ENCODE assay signal across 23 mouse cellular contexts in the genomic region with DNA sequence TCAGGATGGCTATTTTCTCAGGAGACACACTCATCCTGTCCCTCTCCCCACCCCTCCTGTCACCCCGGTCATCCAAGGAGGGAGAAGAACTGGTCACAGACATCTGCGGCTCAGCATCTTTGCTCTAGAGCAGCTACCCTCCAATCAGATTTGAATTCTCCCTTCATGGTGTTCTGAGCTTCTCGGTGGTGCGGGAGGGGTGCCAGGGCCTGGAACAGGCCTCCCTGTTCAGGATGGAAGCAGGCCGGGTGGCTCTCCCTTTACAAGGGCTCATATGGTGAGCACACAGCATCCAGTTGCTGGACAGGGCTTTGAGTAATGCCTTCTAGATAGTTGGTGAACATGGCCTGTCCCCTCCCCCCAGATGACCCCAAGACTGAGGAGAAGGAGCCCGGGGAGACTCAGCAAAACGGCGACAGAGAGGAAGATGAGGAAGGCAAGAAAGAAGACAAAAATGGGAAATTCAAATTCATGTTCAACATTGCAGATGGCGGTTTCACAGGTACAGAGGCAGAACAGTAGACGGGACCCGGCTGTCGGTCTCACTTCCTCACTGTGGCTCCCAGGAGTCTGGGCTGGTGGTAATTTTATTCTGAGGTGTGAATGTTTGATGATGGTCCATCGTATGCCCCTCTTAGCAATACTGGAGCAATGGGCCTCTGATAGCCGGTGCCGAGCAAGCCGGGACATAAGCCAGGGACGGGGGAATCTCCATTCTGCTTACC. TPM values are rescaled to one million over a fixed set of nuclear protein-coding genes. Genes with fewer than 3 reads are reported as not detected.
A peak's percentile ranks its signal among the peaks of the same experiment; 100 is the strongest.
DNase-seq lines count a peak whose midpoint lies in the region; ATAC-seq and TF ChIP-seq lines count a peak whose summit lies in the region.
"Had no signal": no experiment of that assay in that cellular context is flagged by ENCODE, and none has a peak within 500 bp of the region (broad histone marks: within the 10 kb centered on the region; RNA-seq: fewer than 3 reads in every experiment).

No protein-coding gene starts in this region.

- H3K36me3 ChIP-seq in midbrain, postnatal 0 days (ENCODE audit: insufficient read depth, low read length): peaks cover 77% of the 10 kb centered on the region
- H3K36me3 ChIP-seq in midbrain, embryonic 14.5 days (ENCODE audit: control insufficient read depth, insufficient read depth, low read length): peaks cover 58% of the 10 kb centered on the region
- H3K36me3 ChIP-seq: embryonic facial prominence, embryonic 15.5 days; forebrain, embryonic 12.5 days; hindbrain, embryonic 12.5 days had no signal

- no peaks in the 10 kb centered on the region for H3K9me3 ChIP-seq in midbrain, postnatal 0 days (ENCODE audit: low read length)
- H3K9me3 ChIP-seq in midbrain, embryonic 14.5 days (ENCODE audit: control insufficient read depth, low read length): no peaks in the 10 kb centered on the region
- H3K9me3 ChIP-seq: embryonic facial prominence, embryonic 15.5 days; forebrain, embryonic 12.5 days; forebrain, embryonic 15.5 days; hindbrain, embryonic 15.5 days had no signal

- 0 out of 2 replicates have a peak overlapping the region, but pooled peaks have one; percentile 33 for H3K9ac ChIP-seq in midbrain, postnatal 0 days (replicated peaks; ENCODE audit: low read length, poor library complexity, severe bottlenecking)
- H3K9ac ChIP-seq in midbrain, embryonic 14.5 days (replicated peaks; ENCODE audit: low read length): no peak overlapping the region
- H3K9ac ChIP-seq: embryonic facial prominence, embryonic 15.5 days; forebrain, embryonic 12.5 days; forebrain, embryonic 15.5 days; hindbrain, embryonic 12.5 days; hindbrain, embryonic 15.5 days had no signal

- H3K4me3 ChIP-seq in layer of hippocampus, adult 2 months: no peak overlapping the region
- no peak overlapping the region for H3K4me3 ChIP-seq in midbrain, postnatal 0 days (ENCODE audit: low read depth, low read length)
- no peak overlapping the region for H3K4me3 ChIP-seq in midbrain, embryonic 14.5 days (replicated peaks; ENCODE audit: low read depth, low read length)
- H3K4me3 ChIP-seq: embryonic facial prominence, embryonic 15.5 days; forebrain, embryonic 12.5 days; forebrain, embryonic 15.5 days; gastrocnemius, adult 2 months; hindbrain, embryonic 12.5 days; hindbrain, embryonic 15.5 days had no signal

- DNase-seq in cerebellum, postnatal 10 days: peak; percentile 59 to 71
- DNase-seq in cerebellum, adult 8-10 months: no peak
- DNase-seq in layer of hippocampus, adult 2 months (ENCODE audit: low spot score in 2 of 2): no peak
- no peak for DNase-seq in layer of hippocampus, postnatal 25 days (ENCODE audit: extremely low spot score in 1 of 2, low spot score in 1 of 2)
- DNase-seq in midbrain, postnatal 0 days (ENCODE audit: low spot score): no peak
- DNase-seq in midbrain, embryonic 14.5 days: no peak
- no peak for DNase-seq in testis, postnatal 14 days (ENCODE audit: low spot score)
- DNase-seq in lung, postnatal 4 days: no peak
- DNase-seq: adrenal gland, adult 2 months; adrenal gland, postnatal 14 days; cerebellum, adult 11-12 months; cerebellum, adult 9-10 months; embryo, embryonic 11 days; gastrocnemius, adult 2 months; gastrocnemius, postnatal 14 days; heart, adult 11 months had no signal

- H3K27ac ChIP-seq in layer of hippocampus, adult 2 months: peak overlapping the region; percentile 32; the same call in 1 of the 2 replicates
- no peak overlapping the region for H3K27ac ChIP-seq in midbrain, postnatal 0 days (ENCODE audit: low read depth, low read length)
- H3K27ac ChIP-seq in midbrain, embryonic 14.5 days (replicated peaks; ENCODE audit: low read depth, low read length): no peak overlapping the region
- H3K27ac ChIP-seq: embryonic facial prominence, embryonic 15.5 days; forebrain, embryonic 12.5 days; forebrain, embryonic 15.5 days; gastrocnemius, adult 2 months; hindbrain, embryonic 12.5 days; hindbrain, embryonic 15.5 days had no signal

- H3K27me3 ChIP-seq in midbrain, postnatal 0 days (ENCODE audit: insufficient read depth, low read length): no peaks in the 10 kb centered on the region
- H3K27me3 ChIP-seq in midbrain, embryonic 14.5 days (ENCODE audit: control insufficient read depth, insufficient read depth, low read length): no peaks in the 10 kb centered on the region
- H3K27me3 ChIP-seq: embryonic facial prominence, embryonic 15.5 days; forebrain, embryonic 15.5 days; hindbrain, embryonic 15.5 days had no signal

- ATAC-seq in midbrain, postnatal 0 days (ENCODE audit: low FRiP score): no peak
- no peak for ATAC-seq in midbrain, embryonic 14.5 days (ENCODE audit: low FRiP score, low TSS enrichment)
- ATAC-seq: forebrain, embryonic 15.5 days had no signal

- no peak overlapping the region for H3K4me2 ChIP-seq in midbrain, postnatal 0 days (ENCODE audit: low read depth, low read length, poor library complexity, severe bottlenecking)
- H3K4me2 ChIP-seq in midbrain, embryonic 14.5 days (ENCODE audit: low read length): no peak overlapping the region
- H3K4me2 ChIP-seq: embryonic facial prominence, embryonic 15.5 days; forebrain, embryonic 12.5 days; forebrain, embryonic 15.5 days; heart, embryonic 11.5 days; hindbrain, embryonic 12.5 days; hindbrain, embryonic 15.5 days had no signal

- H3K4me1 ChIP-seq in midbrain, postnatal 0 days (ENCODE audit: insufficient read depth, low read length): no peaks in the 10 kb centered on the region
- no peaks in the 10 kb centered on the region for H3K4me1 ChIP-seq in midbrain, embryonic 14.5 days (ENCODE audit: control insufficient read depth, insufficient read depth, low read length)
- H3K4me1 ChIP-seq: embryonic facial prominence, embryonic 15.5 days; forebrain, embryonic 12.5 days; forebrain, embryonic 15.5 days; hindbrain, embryonic 12.5 days; hindbrain, embryonic 15.5 days had no signal

- no peak for TF ChIP-seq CTCF in layer of hippocampus, adult 2 months (conservative IDR thresholded peaks at IDR 0.05)
- TF ChIP-seq CTCF in midbrain, postnatal 0 days (IDR thresholded peaks at IDR 0.05): no peak

- 84% methylated on average over 17 of the region's 17 CpGs for WGBS in midbrain, postnatal 0 days
- 87% methylated on average over 17 of the region's 17 CpGs for WGBS in midbrain, embryonic 14.5 days

RNA-seq across cellular contexts. Expression of a gene that starts 44.2 kb away (rescaled TPM):
- total RNA-seq in layer of hippocampus, adult 2 months (2021): 100 to 1,000 TPM; 118 to 121 TPM
- 100 to 1,000 TPM; 113 to 130 TPM for total RNA-seq in layer of hippocampus, postnatal 25 days (2021)
- 95.0 and 98.6 TPM in 2 replicates for total RNA-seq in midbrain, postnatal 0 days (2014; rRNA removed)
- polyA plus RNA-seq in midbrain, postnatal 0 days (2015; fragmentation: Nextera tagmentation; extraction: Ambion mirVana): 77.6 and 107 TPM in 2 replicates
- polyA plus RNA-seq in midbrain, embryonic 14.5 days (2014; fragmentation: Nextera tagmentation; extraction: Ambion mirVana): 38.4 and 53.5 TPM in 2 replicates
- polyA plus RNA-seq: heart, embryonic 14.5 days had no signal

RNA-seq across cellular contexts. Expression of a gene that starts 57.1 kb away (rescaled TPM):
- 100 to 1,000 TPM; 186 to 202 TPM for total RNA-seq in layer of hippocampus, adult 2 months (2021)
- 100 to 1,000 TPM; 200 to 205 TPM for total RNA-seq in layer of hippocampus, postnatal 25 days (2021)
- 177 and 203 TPM in 2 replicates for total RNA-seq in midbrain, postnatal 0 days (2014; rRNA removed)
- polyA plus RNA-seq in midbrain, postnatal 0 days (2015; fragmentation: Nextera tagmentation; extraction: Ambion mirVana): 125 and 148 TPM in 2 replicates
- polyA plus RNA-seq in midbrain, embryonic 14.5 days (2014; fragmentation: Nextera tagmentation; extraction: Ambion mirVana): 165 and 174 TPM in 2 replicates

Comparison
In these comparisons a context has a peak if more than half of its experiments do, and no peak if none do; other contexts are left out.
1. DNase-seq: peak in cerebellum, postnatal 10 days (2 of 2); none in cerebellum, adult 8-10 months (single experiment), layer of hippocampus, adult 2 months (0 of 2), layer of hippocampus, postnatal 25 days (0 of 2), midbrain, postnatal 0 days (single experiment), midbrain, embryonic 14.5 days (single experiment), testis, postnatal 14 days (single experiment) and lung, postnatal 4 days (0 of 2).